Mouse (Mus musculus): ENCODE results near the gene Mdp1.

Gene Mdp1

GRCm38 (mm10) chr14:55659960-55660573 is at the start of gene Mdp1:
Mdp1 (minus strand) TSS chr14:55660508.
- peak; percentile 54 to 58 for DNase-seq

DNA sequence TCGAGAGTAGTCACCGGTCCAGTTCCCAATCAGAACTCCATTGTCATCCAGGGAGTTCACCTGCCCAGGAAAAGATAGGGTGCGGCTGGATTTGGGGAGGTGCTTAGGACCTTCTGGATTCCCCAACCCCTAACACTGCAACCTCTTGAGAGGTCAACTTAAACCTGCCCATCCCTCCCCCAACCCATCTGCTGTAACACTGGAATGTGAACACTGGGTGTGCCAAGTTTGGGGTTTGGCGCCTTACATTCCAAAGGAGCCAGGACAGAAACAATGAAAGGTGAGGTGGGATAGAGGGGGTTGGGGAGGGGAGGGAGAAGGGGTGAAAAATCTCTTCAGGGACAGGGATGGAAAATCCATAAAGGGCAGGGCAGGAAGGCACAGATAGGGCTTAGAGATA is 49.2 kb upstream of the Mdp1 start:
- no peak for DNase-seq

DNA sequence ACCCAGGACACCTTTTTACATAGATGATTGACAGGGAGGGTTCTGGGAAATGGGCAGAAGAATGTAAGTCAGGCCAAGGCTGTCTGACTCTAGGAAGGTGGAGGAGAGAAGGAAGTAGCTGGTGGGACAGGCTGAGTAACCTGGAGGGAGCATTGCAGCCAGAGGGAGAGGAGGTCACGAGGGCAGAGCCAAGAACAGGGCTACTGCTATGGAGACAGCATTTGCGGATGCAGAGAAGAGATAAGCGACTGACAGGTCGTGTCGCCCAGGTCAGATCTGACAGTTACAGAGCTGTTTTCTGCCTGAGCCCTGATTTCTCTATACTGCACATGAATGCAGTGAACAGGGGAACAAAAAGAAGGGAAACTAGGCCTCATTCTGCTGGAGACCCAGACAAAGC is 47.1 kb upstream of the Mdp1 start:
- no peak for DNase-seq

- DNase-seq = no peak
Measured at GRCm38 (mm10) chr14:55706051-55706600, 45.8 kb upstream of the Mdp1 start.

DNA sequence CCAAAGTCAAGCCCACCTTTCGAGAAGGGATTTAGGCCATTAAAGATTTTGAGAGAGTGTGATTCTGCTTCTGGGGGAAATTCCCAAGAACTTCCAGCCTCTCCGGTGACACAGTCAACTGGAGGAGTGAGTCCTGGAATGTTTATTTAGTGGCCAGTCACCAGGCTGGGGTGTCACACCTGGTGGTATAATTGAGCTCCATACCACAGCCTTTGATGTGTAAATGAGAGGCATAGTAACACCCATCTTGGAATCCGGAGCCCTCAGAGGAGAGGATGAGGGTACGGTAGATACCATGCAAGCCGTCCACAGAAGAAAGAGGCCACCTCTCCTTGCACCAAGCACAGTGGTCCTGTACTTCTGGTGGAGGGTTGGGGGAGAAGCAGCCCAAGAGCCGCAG is 42.5 kb upstream of the Mdp1 start:
- no peak for DNase-seq

DNA sequence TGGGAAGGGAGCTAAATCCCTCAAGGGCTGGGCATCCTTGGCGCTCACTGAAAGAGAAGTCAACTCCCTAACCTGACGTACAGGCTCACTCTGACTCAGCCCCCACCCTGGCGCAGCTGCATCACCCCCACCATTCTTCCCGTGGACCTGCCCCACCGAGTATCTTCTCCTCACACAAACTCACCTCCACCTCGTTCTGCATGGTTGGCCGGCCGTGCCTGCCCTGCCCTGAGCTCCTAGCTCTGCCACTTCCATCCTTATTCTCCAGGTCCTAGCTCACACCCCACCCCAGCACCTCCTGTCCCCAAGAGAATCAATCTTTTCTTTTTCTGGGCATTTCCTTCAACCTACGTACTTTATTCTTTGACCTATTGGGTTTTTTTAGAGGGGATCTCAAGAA is 40.8 kb upstream of the Mdp1 start:
- DNase-seq = no peak

- no peak for DNase-seq
Measured at GRCm38 (mm10) chr14:55697226-55697625, 36.9 kb upstream of the Mdp1 start.

GRCm38 (mm10) chr14:55689433-55689832 is 29.1 kb upstream of the Mdp1 start:
- no peak for DNase-seq

DNA sequence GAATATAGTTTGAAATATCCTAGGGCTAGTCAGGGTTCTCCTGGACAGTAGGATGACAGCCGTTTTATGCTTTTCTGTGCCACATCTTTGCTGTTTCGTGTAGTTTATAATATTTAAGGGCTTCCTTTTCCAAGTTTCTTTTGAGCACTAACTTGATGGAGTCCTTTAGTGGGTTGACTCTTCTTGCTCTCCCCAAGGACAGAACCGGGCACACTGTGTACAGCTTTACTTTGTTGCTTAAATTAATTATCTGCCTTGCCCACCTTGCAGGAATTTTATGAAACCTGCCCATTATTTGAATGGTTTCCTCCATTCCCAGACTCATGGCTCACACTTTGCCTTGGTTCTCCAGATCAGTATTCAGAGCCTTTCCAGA is 21.8 kb upstream of the Mdp1 start:
- no peak for DNase-seq

DNA sequence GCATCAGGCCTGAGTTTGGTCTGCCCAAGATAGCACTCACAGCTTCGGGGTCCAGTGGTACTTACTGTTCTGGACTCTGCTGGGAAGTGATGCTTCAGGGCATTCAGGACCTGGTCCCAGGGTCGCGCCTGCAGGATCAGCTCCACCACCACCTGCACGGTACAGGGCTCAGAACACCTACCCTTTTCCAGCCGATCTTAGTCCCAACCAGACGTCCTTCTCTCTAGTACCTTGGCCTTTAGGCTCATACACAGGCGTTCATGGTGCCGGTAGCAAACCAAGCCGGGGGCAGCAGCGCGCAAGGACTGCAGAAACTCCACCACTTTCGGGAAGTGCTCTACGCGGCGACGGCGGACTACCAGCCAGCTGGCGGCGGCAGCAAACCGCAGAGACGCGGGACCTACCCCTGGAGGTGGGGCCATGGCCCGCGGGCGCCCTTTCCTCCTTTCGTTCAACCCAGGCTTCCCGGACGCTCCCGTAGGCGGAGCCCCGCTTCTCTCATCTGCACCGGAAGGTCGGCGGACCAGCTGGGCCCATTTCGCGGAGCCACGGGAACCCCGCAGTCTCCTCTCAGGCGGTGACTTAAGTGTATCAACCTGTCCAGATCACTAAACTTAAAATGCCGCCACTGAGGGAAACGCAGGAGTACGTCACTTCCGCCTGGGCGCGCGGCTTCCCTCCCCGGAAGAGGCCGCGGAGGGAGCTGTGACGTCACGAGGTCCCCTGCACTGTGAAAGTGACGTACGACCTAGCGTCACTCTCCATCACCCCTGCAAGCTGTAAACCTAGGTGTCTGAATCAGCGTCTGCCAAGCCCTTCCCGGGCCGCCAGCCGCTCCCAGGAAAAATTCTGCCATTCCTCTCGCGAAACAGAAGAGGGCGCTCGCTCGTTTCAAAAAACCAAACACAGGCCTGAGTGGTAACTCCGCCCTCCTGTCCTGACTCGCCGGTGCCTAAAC is 21.1 kb upstream of the Mdp1 start, which contains the start of gene Tinf2:
Tinf2 (minus strand) TSS at position 661 of the 958 bp plus-strand sequence.
- peak; percentile 86 to 91 for DNase-seq

DNA sequence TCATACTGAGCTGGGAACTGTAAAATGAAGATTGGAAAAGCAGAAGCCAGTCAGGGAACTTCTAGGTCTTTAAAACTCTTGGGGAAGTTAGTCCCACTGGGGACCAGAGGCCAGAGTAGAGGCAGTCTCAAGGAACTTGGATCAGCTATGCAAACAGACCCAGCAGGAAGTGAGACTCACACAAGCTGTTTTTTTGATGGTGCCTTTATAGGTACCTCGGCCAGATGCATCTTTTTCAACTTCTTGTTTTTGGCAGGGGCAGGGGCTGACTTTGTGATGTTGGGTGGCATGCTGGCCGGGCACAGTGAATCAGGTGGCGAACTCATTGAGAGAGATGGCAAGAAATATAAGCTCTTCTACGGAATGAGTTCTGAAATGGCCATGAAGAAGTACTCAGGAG is 17.3 kb upstream of the Mdp1 start:
- no peak for DNase-seq

DNA sequence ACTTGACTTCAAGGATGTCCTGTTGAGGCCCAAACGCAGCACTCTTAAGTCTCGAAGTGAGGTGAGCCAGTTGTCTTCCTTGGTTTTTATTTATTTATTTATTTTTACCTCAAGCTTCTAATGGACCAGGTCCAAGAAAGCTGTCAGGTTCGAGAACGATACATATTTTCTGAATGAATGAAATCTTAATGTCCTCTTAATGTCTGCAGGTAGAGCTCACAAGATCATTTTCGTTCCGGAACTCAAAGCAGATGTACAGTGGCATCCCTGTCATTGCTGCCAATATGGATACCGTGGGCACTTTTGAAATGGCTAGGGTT is 12.4 kb upstream of the Mdp1 start:
- DNase-seq = no peak

- DNase-seq = peak; percentile 83 to 89
Measured at GRCm38 (mm10) chr14:55671833-55672740, 11.8 kb upstream of the Mdp1 start, which contains the start of the genes Gmpr2 and Nedd8. Gmpr2 (plus strand) TSS chr14:55671941. Nedd8 (minus strand) TSS chr14:55672124.

DNA sequence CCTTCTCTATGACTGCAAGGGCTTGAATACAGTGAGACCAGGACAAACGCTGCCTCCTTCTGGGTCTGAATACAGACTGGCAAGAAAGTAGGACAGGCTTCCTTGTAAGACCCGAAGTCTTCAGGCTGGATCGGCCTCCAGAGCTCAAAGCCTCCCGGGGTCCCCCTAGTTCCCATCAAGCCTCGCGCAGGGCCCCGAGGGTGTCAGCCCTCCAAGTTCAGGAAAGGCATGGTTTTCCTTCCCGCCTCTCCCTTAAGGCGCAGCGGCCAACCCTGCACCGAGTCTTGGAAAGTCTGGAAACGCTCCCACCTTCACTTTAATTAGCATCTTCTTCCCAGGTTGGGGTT is 11.2 kb upstream of the Mdp1 start:
- DNase-seq = no peak

DNA sequence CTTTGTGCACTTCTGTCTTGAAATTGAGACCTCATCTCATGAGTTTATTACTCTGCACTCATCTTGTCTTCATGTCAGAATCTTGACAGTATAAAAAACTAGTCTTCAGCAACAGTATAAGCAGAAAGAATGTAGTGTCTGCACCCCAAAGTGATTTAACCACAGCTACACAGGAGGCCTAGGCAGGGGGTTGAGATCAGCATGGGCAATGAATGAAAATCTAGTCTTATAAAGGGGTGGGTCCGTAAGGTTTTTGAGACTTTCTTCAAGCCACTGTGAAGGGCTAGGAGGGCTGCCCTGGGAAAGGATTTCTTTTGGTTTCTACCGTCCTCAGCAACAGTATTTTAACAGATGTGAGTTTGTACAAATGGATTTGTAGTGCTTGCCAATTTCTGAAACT is 328 bp upstream of the Mdp1 start:
- DNase-seq = no peak

DNA sequence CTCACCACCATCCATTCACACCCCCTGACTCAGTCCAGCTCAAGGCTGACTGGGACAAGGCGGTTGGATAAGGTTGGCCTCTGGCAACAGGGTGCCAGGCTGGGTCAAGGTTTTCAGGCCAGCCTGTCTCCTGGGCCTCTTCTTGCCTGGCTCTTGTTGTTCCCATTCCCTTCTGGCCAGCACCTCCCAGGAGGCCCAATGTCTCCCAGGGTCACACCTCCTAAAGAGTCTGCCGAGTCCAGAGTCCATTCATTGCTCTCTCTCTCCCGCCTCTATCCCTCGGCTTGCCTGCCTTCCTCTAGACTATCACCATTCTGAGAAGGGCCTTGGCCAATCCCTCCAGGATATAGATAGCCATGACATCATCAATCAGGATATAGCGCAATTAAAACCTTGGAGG is 2.3 kb downstream of the Mdp1 start:
- no peak for DNase-seq

- DNase-seq = no peak
Measured at GRCm38 (mm10) chr14:55656935-55657334, 3.4 kb downstream of the Mdp1 start.

GRCm38 (mm10) chr14:55651528-55651927 is 8.8 kb downstream of the Mdp1 start:
- peak in 1 of 2 experiments; percentile 38 for DNase-seq

- DNase-seq = no peak
Measured at GRCm38 (mm10) chr14:55649884-55650283, 10.4 kb downstream of the Mdp1 start, which contains the start of gene Tssk4. Tssk4 (plus strand) TSS chr14:55650184.

DNA sequence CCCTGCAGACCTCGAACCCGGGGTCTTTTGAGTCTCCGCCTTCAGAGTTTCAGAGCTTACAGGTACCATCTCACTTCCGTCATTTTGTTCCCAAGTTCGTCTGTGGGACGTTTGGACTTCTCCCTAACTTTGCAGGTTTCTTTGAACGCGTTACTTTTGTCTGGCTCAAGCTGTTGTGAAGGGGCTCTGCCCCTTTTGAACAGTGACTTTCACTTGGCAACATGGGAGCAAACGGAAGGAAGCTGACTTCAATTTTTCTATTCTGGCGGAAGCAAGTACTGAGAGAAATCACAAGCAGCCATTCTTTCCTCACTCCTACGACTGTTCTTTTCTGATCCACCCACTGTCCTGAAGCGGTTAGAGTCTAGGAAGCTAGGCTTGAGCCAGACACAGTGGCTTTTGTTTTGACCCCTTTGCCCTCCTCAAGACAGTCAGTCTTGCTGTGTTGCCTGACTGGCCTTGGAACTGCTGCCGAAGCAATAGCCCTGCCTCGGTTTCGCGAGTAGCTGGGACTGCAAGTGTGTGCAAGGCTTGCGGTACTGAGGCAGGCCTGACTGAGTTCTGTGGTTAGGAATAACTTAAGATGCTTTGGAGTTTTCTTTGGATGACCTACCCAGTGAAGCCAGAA is 15.9 kb downstream of the Mdp1 start:
- no peak for DNase-seq

- peak; percentile 71 to 78 for DNase-seq
Measured at GRCm38 (mm10) chr14:55643060-55643907, 17.0 kb downstream of the Mdp1 start, which contains the start of gene Tm9sf1. Tm9sf1 (minus strand) TSS chr14:55643806.

All from thymus, adult 18-20 months (tissue).